Mouse (Mus musculus): ENCODE measurements around the gene Trp53inp2.

Gene Trp53inp2

DNA sequence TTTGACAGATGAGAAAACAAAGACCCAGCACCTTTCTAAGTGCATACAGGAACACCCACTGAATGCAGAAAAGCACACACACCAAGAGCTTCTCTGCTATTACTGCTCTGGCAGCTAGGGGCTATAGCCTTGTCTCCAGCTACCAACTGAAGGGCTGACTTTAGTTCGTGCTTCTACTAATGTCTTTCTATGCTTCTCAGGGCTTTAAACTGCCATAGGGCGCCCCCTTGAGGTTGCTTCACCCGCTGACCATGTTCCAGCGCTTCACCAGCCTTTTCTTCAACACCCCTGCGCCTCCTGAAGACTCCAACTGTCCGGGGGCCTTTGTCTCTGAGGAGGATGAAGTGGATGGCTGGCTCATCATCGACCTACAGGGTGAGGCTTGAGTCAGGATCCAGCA lies 4.2 kb downstream of the Trp53inp2 start:
- peak; percentile 70 to 72 for DNase-seq (ENCODE audit: low spot score in 2 of 2)

DNA sequence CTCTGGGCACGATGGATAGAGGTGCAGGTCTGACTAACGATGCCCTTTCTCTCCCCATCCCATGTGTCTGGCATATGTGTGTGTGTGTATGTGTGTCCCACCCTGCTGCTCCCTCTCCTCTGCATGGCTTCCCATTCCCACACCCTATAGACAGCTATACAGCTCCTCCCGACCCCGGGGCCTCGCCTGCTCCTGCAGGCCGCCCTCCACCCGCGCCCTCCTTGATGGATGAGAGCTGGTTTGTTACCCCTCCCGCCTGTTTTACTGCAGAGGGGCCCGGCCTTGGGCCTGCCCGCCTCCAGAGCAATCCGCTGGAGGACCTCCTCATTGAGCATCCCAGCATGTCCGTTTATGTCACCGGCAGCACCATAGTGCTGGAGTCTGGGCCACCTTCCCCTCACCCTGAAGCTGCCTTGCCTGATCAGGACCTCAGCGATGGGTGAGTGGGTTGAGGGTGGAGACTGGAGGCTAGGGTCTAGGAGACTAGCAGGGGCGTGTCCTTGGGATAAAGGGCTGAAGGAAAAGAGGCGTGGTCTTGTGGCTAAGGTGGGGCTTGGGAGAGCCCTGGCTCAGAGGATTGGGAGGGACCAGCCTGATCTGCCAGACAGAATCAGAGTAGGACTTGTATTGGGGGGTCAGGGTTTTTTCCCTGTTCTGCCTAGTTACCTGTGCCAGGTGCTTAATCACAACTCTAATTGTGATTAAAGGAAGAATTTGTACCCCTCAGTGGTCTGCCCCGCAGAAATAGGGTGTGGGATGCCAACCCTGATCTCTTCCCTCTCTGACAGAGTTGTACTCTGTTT lies 5.1 kb downstream of the Trp53inp2 start:
- DNase-seq (ENCODE audit: low spot score in 2 of 2) = no peak

DNA sequence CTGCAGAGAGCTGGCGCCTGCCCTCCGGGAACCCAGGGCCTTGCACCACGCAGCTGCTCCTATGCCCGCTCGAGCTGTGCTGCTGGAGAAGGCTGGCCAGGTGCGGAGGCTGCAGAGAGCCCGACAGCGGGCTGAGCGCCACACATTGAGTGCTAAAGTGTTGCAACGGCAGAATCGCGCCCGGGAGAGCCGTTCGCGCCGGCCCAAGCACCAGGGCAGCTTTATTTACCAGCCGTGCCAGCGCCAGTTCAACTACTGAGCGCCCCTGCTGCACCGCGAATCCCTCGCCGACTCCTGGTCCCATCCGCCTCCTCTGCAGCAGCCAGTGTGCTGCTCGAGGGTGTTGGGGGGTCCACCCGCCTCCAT lies 5.7 kb downstream of the Trp53inp2 start:
- DNase-seq (ENCODE audit: low spot score in 2 of 2) = no peak

DNA sequence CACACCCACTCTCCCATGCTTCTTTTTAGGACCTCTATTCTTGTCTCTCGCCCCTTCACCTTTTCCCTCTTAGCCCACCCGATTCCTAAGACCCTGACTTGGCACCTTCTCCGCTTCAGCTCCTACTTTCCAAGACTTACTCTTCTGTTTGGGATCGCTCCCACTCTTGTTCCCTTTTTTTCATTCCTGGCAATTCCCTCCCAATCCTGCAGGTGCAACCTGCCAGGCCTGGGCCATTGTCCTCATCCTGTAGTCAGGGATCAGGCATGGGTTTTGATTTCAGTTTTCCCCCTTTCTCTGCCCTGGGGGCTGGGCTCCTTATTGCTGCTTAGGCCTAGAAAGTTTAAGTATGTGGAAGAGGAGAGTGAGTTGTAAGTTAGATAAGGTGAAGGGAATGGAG lies 6.2 kb downstream of the Trp53inp2 start:
- no peak for DNase-seq (ENCODE audit: low spot score in 2 of 2)

DNA sequence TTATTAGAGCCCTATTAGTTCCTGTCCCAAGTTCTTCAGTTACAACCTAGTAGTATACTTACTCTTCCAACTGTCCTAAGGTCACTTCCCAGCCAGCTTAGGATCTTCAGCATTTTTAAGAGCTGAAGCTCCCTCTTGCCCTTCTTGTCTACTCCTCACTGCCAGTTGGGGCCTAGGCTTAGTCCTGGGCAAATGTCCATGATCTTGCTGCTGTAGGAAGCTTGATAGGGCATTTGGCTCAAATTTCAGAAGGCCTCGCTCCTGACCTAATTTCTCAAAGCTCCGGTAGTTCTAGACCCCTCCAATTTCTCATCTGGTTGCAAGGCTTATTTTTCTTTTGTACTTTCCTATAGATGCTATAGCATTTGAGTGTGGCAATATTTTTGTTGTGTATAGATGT lies 7.7 kb downstream of the Trp53inp2 start:
- DNase-seq (ENCODE audit: low spot score in 2 of 2) = no peak

DNA sequence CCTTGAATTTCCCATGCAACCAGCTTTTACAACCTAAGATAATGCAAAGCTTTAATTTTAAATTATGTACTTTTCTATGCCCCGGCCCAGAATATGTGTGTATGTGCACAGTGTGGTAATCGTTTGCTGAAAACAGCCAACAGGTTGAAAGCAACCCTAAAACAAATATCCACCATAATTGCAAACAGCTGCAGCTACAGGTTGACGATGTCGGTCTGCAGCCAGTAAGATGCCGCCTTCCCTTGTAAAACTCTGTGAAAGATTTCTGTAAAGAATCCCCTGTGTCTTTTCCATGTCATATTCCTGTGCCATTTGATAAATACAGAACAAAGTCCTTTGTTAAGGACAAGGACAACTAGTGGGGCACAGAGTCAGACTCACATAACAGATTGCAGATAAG lies 13.7 kb downstream of the Trp53inp2 start:
- no peak for DNase-seq (ENCODE audit: low spot score in 2 of 2)

DNA sequence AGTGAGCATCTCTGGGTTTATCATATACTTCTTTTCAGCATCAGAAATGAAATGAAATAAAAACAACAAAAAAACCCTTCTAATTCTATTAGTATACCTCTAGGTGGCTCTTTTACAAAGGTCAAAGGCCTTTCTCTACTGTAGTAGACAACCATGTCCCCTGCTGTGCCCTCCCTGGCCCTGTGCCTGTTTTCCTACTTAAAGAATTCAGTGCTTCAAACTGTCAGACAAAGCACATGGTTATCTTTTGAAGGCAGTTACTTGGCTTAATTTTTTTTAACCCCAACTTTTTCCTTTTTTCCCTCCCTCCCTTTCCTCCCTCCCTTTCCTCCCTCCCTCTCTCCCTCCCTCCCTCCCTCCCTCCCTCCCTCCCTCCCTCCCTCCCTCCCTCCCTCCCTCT lies 19.4 kb downstream of the Trp53inp2 start:
- no peak for DNase-seq (ENCODE audit: low spot score in 2 of 2)

DNA sequence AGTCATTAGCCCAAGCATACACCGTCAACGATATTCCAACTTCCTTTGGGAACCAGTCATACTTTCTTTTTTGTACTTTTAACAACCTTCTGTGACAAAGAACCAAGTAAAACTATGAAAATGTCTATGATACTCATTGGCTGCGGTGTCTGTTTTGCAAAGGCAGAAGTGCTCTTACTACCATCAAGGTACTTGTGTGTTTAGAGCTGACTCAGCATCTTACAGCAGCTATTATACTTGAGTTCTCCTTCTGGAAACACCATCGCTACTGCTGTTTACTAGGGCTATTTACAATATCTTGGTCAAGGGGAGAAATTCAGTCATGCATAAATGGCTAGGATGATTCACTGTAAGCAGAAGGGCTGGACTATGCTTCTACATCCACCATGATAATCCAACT lies 21.1 kb downstream of the Trp53inp2 start:
- no peak for DNase-seq (ENCODE audit: low spot score in 2 of 2)

DNA sequence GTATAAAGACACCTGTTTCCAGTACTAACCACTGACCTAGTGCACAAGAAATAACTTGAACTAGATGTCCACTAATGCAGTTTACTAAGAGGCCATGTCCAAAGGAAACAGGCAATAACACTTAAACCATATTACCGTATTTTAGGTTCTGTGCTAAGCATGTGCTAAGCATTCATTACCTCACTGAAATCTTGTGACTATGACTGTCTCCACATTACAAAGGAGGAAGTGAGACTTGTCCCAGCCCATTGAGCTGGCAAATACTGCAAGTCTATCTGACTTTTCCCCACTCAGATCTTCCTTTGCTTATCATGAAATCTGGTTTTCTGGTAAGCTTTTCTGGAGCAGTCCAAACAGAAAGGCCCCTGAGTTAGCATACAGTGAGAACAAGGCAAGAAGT lies 23.8 kb downstream of the Trp53inp2 start:
- DNase-seq (ENCODE audit: low spot score in 2 of 2) = no peak

DNA sequence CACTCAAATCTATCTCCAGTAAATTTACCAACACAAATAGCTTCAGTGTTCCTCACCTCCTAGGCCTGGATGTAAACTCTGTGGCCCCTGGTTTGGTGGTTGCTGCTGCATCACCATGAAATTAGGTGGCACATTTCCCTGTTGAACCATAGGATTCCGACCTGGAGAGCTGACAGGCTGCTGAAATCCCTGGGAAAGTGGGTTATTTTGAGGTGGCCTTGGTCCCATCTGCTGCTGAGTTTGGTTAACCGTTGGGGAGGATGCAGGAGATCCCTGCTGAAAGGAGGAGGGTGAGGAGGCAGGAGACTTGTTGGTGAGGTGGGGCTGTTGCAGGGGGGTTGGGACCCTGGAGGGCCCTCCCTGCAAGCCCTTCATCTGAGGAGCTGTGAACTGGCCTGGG lies 40.1 kb downstream of the Trp53inp2 start:
- DNase-seq (ENCODE audit: low spot score in 2 of 2) = no peak

DNA sequence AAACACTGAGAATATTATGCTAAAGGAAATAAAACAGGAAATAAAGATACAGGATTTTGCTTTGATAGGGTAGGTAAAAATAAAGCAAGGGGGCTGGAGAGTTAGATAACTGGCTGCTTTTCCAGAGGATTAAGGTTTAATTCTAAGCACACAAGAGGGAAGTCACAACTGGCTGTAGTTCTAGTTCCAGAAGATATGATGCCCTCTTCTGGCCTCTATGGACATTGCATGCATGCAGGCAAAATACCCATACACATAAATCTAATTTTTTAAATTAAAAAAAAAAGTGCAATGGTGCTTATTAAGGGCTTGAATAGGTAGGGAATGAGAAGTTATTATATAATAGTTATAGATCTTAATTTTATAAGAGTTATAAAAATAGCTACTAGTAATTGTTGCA lies 55.6 kb downstream of the Trp53inp2 start:
- no peak for DNase-seq (ENCODE audit: low spot score in 2 of 2)

Measured in urinary bladder, adult 18-20 months (tissue).